Mouse (Mus musculus) right cerebral cortex, postnatal 10 days (tissue): ENCODE results near the gene Yeats2.

ENCODE experiments used
- DNase-seq, 2 experiments: peaks; one replicate each; pipeline ENCODE4 v3.0.0; 2021; ENCODE audit warnings: low spot score in 2 of 2

Yeats2 gene

GRCm38 (mm10) chr16:20191161-20191882 is 50.5 kb downstream of the Yeats2 start:
- no peak for DNase-seq

- DNase-seq, result no peak
These were observed 51.2 kb downstream of the Yeats2 start for GRCm38 (mm10) chr16:20192043-20192442.

GRCm38 (mm10) chr16:20195546-20195945 is 54.7 kb downstream of the Yeats2 start:
- no peak for DNase-seq

- no peak for DNase-seq
These were observed 56.1 kb downstream of the Yeats2 start for GRCm38 (mm10) chr16:20196962-20197361.

GRCm38 (mm10) chr16:20199501-20200201 is 58.8 kb downstream of the Yeats2 start:
- no peak for DNase-seq

GRCm38 (mm10) chr16:20213591-20214226 is 72.8 kb downstream of the Yeats2 start:
- DNase-seq, result peak in 1 of 2 experiments; percentile 54

GRCm38 (mm10) chr16:20222726-20223125 is 81.9 kb downstream of the Yeats2 start:
- no peak for DNase-seq

- no peak for DNase-seq
These were observed 85.8 kb downstream of the Yeats2 start for GRCm38 (mm10) chr16:20226676-20227075.

GRCm38 (mm10) chr16:20227504-20227903 is 86.6 kb downstream of the Yeats2 start:
- DNase-seq, result no peak

GRCm38 (mm10) chr16:20228167-20228566 is 87.3 kb downstream of the Yeats2 start:
- no peak for DNase-seq

GRCm38 (mm10) chr16:20234406-20234805 is 93.5 kb downstream of the Yeats2 start:
- DNase-seq, result peak in 1 of 2 experiments; percentile 23

GRCm38 (mm10) chr16:20237426-20237825 is 96.6 kb downstream of the Yeats2 start:
- peak in 1 of 2 experiments; percentile 62 for DNase-seq

GRCm38 (mm10) chr16:20238646-20239045 is 97.8 kb downstream of the Yeats2 start:
- no peak for DNase-seq

GRCm38 (mm10) chr16:20240468-20241414 is 99.9 kb downstream of the Yeats2 start, which contains the start of gene Map6d1:
Gene Map6d1, minus strand, starts transcription at chr16:20241358.
- peak; percentile 69 to 72 for DNase-seq

GRCm38 (mm10) chr16:20247103-20247502 is 106.2 kb downstream of the Yeats2 start:
- DNase-seq, result no peak

GRCm38 (mm10) chr16:20248442-20249174 is 107.7 kb downstream of the Yeats2 start:
- DNase-seq, result peak in 1 of 2 experiments; percentile 57

- no peak for DNase-seq
These were observed 117.1 kb downstream of the Yeats2 start for GRCm38 (mm10) chr16:20257926-20258325.

- DNase-seq, result no peak
These were observed 124.2 kb downstream of the Yeats2 start for GRCm38 (mm10) chr16:20265089-20265488.

- DNase-seq, result no peak
These were observed 130.5 kb downstream of the Yeats2 start for GRCm38 (mm10) chr16:20271339-20271738.

GRCm38 (mm10) chr16:20272994-20273393 is 132.1 kb downstream of the Yeats2 start:
- DNase-seq, result no peak

GRCm38 (mm10) chr16:20279395-20279794 is 138.5 kb downstream of the Yeats2 start:
- no peak for DNase-seq
